Mouse (Mus musculus) embryonic fibroblast, embryonic 13.5 days (primary cell): ENCODE measurements around the gene Pdk4.

Experiments used
- CTCF ChIP-seq: IDR thresholded peaks from 2 replicates; pipeline ENCODE4 v1.5.1; 2011; ENCODE audit warnings: mild to moderate bottlenecking, control low read depth, low read length, moderate library complexity, borderline replicate concordance; ENCODE audit not compliant: insufficient read depth
- POLR2A ChIP-seq: IDR thresholded peaks from 2 replicates; pipeline ENCODE4 v1.6.1; 2011; ENCODE audit warnings: low read depth, mild to moderate bottlenecking, control low read depth, low read length, moderate library complexity

GRCm38 (mm10) chr6:5502810-5503209 is 6.7 kb upstream of the Pdk4 start:
- TF ChIP-seq CTCF (no peak), POLR2A (no peak)
